Mouse (Mus musculus): ENCODE measurements around the gene Trub2.

GRCm38 (mm10) chr2:29802075-29802826 is 13.9 kb upstream of the Trub2 start, which contains the start of gene Slc27a4:
- TF ChIP-seq CTCF (IDR thresholded peaks at IDR 0.05; ENCODE audit: extremely low read depth, insufficient read depth, low read length): no peak
- peak; percentile 82 for TF ChIP-seq POLR2A (IDR thresholded peaks at IDR 0.05; ENCODE audit: extremely low read depth, insufficient read depth, low read length)

Data from cortical plate, adult 2 months (tissue).